Mouse (Mus musculus) brain, embryonic 14.5 days (tissue): ENCODE results near the gene Gm49361.

Experiments used
- CTCF ChIP-seq: fragments of 200-500 bp; IDR thresholded peaks from 2 replicates; pipeline ENCODE4 v1.5.1; 2012; ENCODE audit warnings: inconsistent platforms, mild to moderate bottlenecking, moderate library complexity, borderline replicate concordance; ENCODE audit not compliant: insufficient read depth, insufficient read length; ENCODE audit errors: extremely low read depth
- POLR2A ChIP-seq: fragments of 200-500 bp; IDR thresholded peaks from 2 replicates; pipeline ENCODE4 v1.6.1; 2012; ENCODE audit warnings: mild to moderate bottlenecking, inconsistent platforms, borderline replicate concordance; ENCODE audit not compliant: poor library complexity, insufficient read depth, insufficient read length, severe bottlenecking; ENCODE audit errors: extremely low read depth

DNA sequence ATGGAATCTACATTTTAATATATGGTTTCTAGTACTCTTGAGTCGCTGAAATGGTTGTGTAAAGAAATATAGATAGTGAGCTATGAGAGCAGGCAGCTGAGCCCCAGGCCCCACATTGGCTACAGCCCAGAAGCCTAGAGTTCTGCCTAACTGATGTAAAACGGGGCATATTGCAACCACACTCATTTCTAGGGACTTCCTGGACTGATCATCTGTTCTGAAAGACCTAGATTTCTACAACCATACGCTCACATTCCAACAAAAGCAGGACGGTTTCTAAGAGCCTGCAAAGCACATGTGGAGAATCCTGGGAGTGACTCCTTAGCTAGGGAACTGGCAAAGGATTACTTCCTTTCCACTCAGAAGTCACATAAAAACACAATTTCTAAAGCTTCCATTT lies 9.8 kb downstream of the Gm49361 start:
- no peak for TF ChIP-seq CTCF
- no peak for TF ChIP-seq POLR2A
